Mouse (Mus musculus) liver, adult 2 months (tissue): ENCODE data around the gene Fam189a1.

ENCODE experiments used
- CTCF ChIP-seq: fragments of 200-500 bp; IDR thresholded peaks from 2 replicates; pipeline ENCODE4 v1.5.1; 2011; ENCODE audit warnings: low read depth, low read length, control low read depth
- POLR2A ChIP-seq: fragments of 200-500 bp; IDR thresholded peaks from 2 replicates; pipeline ENCODE4 v1.6.1; 2011; ENCODE audit warnings: low read length, control low read depth; ENCODE audit not compliant: insufficient read depth; ENCODE audit errors: extremely low read depth

- TF ChIP-seq CTCF (no peak), POLR2A (no peak)
Observed at GRCm38 (mm10) chr7:64863538-64863937, 292.8 kb downstream of the Fam189a1 start.
